Mouse (Mus musculus): ENCODE results near the gene Pgf.
A peak's percentile ranks its signal among the peaks of the same experiment; 100 is the strongest.

Gene Pgf

GRCm38 (mm10) chr12:85177740-85178239 lies at the start of gene Pgf:
Gene Pgf, minus strand, starts transcription at chr12:85177790.
- DNase-seq, result no peak

GRCm38 (mm10) chr12:85227227-85227626 lies 49.6 kb upstream of the Pgf start:
- no peak for DNase-seq

GRCm38 (mm10) chr12:85219905-85220290 lies 42.3 kb upstream of the Pgf start:
- peak; percentile 15 for DNase-seq

DNA sequence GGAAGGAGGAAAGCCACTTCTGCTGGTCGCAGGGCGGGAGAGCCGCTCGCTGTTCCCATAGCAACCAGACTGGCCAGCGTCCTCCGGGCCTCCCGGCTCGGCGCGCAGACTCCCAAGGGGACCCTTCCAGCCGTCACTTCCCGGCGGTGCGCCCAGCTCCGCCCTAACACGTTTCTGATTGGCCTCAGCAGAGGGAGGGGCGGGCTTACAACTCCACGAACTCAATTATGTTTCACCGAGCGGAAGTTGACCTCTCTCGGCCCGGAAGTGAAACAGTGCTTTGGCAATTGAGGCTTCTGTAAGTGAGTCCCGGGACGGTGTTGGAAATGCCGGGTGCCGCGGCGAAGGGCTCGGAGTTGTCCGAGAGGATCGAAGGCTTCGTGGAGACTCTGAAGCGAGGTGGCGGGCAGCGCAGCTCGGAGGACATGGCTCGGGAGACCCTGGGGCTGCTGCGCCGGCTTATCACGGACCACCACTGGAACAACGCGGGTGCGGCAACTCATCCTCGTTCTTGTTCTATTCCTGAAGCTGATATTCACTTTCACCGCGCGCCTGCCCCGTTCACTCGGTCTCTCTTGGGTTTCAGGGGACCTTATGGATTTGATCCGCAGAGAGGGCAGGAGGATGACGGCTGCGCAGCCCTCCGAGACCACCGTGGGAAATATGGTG lies 41.8 kb upstream of the Pgf start, which contains the start of gene Eif2b2:
Eif2b2 (plus strand) TSS at position 246 of the 669 bp plus-strand sequence.
- peak; percentile 98 for DNase-seq

DNA sequence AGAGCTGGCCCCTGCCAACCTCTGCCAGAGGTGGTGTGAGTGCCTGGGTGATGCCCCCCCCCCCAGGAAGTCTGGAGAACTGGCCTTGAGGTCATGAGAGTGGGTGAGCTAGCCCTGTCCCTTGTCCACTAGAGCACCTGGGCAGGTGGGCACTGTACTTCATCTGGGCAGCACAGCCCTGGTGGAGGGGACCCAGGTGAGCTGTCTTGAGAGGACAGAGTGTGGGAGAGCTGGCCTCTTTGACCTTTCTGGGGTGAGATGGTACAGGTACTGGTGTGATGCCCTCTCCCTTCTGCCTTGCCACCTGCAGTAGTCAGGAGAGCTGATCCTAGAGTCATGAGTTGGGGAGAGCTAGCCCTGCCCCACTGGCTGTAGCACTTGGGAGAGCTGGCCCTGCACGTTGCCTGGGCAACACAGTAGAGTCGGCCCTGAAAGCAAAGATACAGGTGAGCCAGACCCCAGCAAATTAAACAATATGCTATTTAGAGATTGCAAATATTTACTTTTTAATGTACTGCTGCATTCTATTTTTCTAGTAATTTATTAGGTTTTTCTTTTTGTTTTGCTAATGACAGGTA lies 40.2 kb upstream of the Pgf start:
- DNase-seq, result no peak

DNA sequence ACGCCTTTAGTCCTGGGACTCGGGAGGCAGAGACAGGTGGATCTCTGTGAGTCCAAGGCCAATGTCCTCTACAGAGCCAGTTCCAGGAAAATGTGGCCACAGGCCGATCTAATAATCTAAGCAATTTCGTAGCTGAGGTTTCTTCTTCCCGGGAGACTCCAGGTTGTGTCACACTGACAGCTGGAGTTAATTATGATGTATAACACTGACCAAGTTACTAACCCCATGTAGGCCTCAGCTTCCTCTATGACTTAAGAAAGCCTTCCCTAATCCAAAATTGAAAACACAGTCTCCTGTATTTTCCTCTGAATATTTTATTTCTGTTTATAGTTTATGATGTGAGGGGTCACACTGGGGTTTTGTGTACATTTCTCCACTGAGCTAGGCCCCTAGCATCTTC lies 37.4 kb upstream of the Pgf start:
- no peak for DNase-seq

DNA sequence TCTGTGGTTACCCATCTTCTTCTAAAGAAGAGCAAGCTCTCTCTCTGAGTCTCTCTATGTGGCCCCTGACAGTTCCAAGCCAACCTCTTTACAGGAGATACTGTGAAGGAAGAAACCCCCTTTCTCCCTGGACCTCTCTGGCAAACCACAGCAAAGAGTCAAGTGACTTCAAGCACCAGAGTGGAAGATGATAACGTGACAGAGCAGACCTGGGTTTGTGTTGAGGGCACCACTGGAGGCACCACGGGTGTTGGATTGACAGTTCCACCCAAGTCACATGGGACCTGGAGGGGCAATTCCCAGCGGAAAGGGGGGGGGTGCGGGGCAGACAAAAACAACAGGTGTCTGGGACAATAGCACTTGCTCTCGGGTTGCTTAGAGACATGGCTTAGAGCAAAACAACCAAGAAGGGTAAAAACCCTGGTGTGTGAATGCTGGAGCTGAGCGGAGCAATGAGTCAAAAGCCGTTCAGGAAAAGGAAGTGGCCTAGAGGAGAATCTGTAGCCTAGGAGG lies 31.2 kb upstream of the Pgf start:
- no peak for DNase-seq

- no peak for DNase-seq
Observed at GRCm38 (mm10) chr12:85205425-85205824, 27.8 kb upstream of the Pgf start.

DNA sequence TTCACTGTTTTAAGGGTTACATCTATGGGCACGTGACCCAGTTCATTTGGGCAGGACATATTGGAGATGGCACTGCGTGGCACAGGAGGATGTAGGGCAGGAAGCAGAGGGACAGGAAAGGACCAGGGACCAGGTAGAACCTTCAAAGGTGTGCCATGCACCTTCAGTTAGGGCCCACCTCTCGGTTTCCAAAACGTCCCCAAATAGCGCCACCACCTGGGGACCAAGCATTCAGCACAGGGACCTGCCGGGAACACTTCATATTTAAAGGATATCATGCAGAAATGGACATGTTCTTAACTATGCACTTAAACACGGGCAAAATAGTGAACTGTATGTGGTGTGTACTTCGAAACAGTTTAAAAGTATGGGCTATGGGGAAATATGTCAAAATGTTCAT lies 26.5 kb upstream of the Pgf start:
- no peak for DNase-seq

- DNase-seq, result no peak
Observed at GRCm38 (mm10) chr12:85203699-85204098, 26.1 kb upstream of the Pgf start.

DNA sequence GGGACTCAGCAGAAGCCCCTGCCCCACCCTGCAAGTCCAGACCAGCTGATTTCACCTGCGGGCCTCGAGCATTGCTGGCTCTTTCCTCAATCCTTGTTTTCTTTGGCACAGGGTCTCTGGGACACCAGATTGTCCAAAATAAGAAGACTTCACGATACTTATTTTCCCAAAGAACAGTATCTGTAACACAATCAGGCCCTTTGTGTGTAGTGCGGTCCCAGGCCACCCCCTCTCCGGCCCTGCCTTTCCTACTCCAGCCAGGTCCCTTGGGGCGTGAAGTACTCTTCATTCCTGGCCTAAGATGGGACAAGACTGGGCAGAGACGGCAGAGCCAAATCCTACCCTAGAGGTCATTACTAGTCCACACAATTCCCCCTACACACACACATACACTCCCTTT lies 24.6 kb upstream of the Pgf start:
- DNase-seq, result no peak

GRCm38 (mm10) chr12:85201830-85202147 lies 24.2 kb upstream of the Pgf start:
- DNase-seq, result no peak

DNA sequence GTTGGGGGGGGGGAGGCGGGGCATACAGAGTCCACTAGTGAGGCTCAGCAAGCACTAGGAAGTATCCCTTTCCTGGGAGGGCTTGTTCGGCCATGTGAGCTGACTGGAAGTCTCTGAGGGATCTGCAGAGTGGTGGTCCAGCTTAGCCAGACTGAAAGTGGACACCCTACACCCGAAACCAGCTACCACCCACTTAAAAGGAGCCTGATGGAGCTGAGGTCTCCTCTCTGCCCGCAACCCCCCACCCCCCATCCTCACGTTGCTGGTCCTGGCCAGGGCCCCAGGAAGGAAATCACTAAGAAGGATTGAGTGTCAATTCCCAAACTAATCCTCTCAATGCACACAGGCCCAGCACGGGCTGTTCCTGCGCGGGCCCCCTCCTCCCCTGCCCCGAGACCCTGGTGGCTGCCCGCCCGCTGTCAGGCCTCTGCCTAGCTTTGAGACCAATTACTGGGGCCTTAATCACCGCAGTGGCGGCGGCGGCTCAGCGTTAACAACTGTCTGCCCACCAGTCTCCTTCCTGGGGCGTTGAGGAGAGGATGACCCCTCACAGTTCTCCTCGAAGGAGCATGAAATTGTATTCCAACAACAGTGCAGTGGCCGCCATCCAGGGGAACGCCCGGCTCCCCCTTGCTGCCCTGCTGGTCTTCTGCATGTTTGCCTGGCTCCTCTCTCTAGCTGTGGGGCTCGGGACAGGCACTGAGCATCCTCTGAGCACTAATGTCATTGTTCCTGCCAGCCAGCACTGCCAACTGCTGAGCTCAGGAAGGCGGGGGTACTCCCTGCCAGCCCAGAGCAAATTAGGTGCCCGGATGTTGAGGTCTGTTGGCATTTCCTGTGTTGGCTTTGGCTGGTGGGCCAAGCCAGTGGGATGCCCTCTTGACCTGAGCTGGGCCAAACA lies 23.6 kb upstream of the Pgf start:
- DNase-seq, result no peak

- DNase-seq, result no peak
Observed at GRCm38 (mm10) chr12:85199954-85200353, 22.4 kb upstream of the Pgf start.

DNA sequence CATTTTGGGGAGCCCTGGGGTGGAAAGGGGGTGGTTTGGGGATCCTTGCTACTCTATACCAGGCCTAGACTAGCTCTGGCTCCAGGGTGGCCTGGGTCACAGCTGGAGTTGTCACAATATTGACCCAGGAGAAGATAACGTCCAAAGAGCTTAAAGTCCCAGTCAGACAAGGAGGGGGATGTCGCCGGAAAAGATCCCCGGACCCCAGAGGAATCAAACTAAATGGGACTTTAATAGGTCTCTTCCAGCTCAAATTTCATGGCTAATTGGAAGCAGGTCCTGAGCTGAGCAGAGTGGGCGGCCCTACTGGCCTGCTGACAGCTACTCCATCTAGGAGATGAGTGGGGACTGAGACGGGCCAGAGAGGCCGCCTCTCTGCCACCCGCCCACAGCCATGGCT lies 20.3 kb upstream of the Pgf start:
- no peak for DNase-seq

GRCm38 (mm10) chr12:85197371-85197770 lies 19.8 kb upstream of the Pgf start:
- no peak for DNase-seq

DNA sequence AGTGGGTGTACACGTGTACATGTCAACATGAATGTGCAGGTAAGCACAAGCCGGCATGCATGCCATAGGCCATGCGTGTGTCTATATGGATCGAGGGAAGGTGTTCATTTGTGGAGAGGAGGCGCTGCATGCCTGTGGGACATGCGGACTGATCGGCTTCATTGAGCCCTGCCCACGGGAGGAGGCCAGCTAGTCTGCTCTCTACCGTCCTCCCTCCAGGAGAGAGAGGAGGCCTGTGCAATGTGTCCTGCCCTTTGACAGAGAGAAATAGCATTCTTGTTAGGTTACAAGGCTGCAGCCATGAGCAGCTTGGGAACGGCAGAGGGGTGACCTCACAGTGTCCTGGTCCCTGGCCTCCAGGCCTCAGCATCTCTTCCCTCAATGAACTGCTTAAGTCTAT lies 18.6 kb upstream of the Pgf start:
- no peak for DNase-seq

DNA sequence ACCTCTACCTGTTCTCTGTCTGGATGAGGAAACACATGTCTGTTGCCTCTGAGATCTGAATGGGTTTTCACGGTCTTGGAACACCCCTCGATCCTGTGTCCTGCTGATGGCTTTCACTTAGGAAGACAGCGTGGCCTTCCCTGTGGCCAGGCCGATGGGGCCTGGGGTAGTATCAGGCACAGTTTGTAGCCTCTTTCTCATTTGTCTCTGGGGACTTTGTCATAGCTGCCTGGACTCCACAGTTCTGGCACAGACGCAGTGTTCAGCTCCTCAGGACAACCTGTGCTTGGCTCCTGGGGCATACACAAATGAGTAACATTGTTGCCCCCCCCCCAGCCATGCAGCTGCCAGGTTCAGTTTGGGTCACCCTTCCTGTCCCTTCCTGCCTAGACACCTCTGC lies 17.5 kb upstream of the Pgf start:
- no peak for DNase-seq

- DNase-seq, result no peak
Observed at GRCm38 (mm10) chr12:85194623-85195018, 17.0 kb upstream of the Pgf start.

DNA sequence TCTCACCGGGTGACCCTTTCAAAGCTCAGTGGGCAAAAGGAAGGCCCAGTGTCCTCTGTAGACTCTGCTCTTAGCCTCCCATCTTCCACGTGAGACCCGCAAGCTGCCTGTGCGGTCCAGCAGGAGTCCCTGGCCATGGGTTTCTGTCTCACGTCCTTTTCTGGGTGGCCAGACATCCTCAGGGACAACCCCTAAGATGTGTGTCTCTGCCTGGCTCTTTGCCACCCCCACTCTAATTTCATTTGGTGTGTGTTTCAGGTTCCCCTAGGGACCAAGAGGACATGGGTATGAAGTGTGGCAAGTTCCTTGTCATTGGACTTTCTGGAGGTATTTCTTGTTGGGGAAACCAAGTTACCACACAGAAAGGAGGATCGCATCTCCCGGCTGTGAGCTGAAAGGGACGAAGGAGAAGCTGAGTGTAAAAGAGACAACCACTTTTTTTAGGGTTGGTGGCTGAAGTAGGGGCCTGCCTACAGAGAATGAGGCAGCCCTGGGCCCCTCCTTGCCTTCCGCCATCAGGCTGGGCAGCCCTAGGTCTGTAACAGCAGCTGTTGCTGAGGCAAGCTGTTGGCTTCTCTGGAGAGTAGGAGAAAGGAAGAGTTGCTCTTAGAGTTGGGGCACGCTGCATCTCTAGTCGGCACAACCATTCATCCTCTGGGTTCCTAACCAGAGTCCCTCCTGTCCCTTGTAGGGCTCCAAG lies 16.5 kb upstream of the Pgf start:
- no peak for DNase-seq

- DNase-seq, result no peak
Observed at GRCm38 (mm10) chr12:85193146-85193545, 15.6 kb upstream of the Pgf start.

- DNase-seq, result no peak
Observed at GRCm38 (mm10) chr12:85192461-85193108, 15.0 kb upstream of the Pgf start.

GRCm38 (mm10) chr12:85190290-85190689 lies 12.7 kb upstream of the Pgf start:
- no peak for DNase-seq
